Mouse (Mus musculus) urinary bladder, postnatal 14 days (tissue): Measurements from ENCODE around the gene Nog.

Experiments
- DNase-seq: peaks from one replicate; pipeline ENCODE4 v3.0.0; 2021; ENCODE audit warnings: low spot score

Nog gene

DNA sequence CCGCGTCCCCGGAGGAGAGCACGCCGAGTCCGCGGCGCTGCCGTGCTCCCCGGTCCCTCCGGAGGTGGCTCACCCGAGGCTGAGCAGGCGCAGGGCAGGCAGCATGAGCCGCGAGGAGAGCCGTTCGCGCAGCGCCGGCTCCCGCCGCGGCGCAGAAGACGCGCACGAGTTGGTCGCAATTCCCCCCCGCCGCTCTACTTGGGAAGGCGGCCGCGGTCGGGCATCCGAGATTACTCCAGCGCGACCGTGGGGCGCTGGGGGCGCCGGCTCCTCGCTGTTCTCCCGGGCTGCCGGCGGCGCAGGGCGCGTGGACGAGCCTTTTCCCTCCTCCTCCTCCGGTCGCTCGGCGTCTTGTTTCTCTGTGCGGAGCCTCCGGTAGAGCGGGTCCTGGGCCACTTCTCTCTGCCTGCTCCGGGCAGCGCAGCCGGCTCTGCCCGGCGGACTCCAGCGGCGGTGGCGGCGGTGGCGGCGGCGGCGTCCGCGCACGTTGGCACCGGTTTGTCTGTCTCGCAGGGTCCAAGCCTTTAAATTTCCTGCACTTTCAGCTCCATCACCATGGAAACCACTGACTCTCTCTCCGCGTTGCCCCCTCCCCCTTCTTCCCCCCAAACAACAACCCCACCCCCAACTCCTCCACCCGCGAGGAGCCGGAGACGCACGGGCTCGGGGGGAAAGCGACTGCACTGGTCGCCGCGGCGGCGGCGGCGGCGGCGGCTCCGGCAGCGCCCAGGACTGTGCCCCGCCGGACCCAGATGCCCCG is at the start of gene Nog:
Gene Nog, minus strand, starts transcription at position 277 of the 760 bp plus-strand sequence.
- DNase-seq: peak; percentile 39

DNA sequence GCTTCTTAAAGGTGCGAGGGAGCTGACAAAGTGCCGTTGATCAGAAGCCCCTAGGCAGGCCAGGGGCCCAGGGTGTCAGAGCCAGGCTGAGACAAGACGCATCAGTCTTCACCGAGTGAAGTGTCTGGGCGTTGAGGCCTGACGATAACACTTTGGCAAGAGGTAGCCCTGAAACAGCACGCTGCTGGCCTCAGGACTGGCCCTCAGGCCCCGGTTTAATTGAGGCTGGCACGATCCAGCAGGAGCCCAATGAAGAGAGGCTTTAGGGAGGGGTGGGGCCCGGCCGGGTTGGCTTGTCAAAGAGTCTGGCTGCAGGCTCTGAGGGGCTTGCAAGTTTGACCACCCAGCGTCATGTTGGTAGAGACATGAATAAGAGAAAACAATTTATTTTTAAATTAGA is 38.1 kb upstream of the Nog start:
- DNase-seq: no peak

- no peak for DNase-seq
These were observed 37.7 kb upstream of the Nog start for GRCm38 (mm10) chr11:89339783-89340182.

- DNase-seq: no peak
These were observed 35.8 kb upstream of the Nog start for GRCm38 (mm10) chr11:89337910-89338309.

- DNase-seq: no peak
These were observed 25.2 kb upstream of the Nog start for GRCm38 (mm10) chr11:89327089-89327881.

GRCm38 (mm10) chr11:89321775-89322174 is 19.6 kb upstream of the Nog start:
- no peak for DNase-seq

DNA sequence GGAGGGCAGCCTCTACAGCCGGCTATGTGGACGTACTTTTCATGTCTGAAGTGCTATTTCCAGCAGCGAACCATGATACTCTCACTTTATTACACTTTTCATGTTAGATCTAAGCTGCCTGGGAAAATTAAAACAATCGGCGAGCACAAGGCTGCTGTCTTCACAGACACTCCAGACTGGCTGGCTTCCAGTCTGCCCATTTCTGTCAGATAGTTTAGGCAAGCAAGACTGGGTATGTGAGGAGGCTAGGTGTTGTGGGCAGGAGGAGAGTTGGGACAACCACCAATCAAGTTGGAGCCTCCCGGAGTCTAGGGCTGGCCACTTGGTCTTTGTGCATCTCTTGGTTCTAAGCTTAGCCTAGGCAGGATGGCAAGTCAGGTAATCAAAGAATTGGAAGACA is 17.5 kb upstream of the Nog start:
- no peak for DNase-seq

- no peak for DNase-seq
These were observed 16.2 kb upstream of the Nog start for GRCm38 (mm10) chr11:89318324-89318723.

DNA sequence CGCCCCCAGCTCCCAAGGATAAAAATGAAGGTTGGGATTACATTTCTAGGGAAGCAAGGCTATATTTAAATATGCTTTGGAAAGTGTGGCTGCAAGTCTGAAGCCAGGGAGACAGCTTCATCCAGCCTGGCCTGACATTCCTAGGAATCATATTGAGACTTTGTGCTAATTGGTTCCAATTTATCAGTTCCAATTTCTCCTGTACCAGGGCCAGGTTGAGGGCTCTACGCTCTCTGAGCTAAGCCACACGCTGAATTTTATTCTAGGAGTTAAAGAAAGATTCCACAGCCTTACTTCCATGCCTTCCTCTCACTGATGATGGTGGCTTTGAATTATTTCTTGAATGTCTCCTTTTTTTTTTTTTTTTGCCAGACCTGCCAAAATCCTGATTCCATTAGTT is 15.6 kb upstream of the Nog start:
- no peak for DNase-seq

DNA sequence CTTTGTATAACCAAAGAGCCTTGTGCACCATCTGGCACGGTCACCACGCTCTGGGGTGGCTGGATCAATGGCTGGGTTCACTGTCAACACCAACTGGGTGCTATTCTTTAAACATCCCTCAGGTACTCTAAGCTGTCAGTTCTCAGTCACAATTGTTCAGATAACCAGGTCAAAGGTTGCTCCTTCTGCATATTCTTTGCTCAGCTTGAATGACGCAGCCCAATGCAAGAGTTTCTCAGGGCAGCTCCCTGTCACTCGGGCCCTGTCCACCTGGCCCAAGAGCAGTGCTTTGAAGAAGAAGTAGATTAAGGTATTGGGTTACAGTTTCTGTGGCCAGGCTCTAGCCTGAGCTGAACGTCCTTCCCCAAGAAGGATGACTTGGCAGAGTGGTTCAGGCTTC is 12.2 kb upstream of the Nog start:
- no peak for DNase-seq

DNA sequence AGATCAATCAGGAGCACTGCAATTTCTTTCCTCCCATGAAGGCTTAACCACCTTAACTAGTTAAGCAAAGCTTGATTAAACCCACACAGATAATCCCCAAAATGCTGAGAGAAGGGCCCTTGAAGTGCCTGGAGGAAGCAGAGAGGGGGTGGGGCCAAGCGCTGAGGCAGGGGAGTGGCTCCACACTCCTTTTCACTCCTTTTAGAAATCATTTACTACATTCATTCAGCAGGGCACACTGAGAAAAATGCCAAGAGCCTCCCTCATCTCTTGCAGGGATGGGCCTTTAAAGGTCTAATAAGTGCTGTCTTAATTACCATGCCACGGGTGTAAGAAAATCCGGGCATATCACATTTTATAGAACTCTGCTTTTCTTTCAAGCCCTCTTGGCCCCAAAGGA is 10.2 kb upstream of the Nog start:
- DNase-seq: no peak

DNA sequence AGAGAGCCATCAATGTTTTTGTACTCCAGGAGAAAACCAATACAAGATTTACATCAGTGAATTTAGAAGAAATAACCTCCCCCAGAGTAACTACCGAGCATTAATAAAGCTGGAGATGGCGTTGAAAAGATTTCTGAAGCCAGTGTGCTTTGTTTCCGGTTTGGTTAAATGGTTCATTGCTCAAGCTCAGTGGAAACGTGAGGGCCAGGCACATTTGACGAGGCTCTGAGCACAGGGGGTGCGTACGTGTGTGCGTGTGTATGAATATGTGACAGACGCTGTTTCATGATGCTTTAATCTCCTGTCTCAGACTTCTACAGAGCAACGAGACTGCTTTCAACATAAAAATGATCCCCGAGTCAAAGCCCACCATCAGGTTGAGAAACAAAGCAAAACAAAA is 8.1 kb upstream of the Nog start:
- DNase-seq: no peak

- DNase-seq: peak; percentile 83
These were observed 1.3 kb upstream of the Nog start for GRCm38 (mm10) chr11:89303421-89303820.

GRCm38 (mm10) chr11:89302816-89303180 is 666 bp upstream of the Nog start:
- DNase-seq: peak; percentile 47

DNA sequence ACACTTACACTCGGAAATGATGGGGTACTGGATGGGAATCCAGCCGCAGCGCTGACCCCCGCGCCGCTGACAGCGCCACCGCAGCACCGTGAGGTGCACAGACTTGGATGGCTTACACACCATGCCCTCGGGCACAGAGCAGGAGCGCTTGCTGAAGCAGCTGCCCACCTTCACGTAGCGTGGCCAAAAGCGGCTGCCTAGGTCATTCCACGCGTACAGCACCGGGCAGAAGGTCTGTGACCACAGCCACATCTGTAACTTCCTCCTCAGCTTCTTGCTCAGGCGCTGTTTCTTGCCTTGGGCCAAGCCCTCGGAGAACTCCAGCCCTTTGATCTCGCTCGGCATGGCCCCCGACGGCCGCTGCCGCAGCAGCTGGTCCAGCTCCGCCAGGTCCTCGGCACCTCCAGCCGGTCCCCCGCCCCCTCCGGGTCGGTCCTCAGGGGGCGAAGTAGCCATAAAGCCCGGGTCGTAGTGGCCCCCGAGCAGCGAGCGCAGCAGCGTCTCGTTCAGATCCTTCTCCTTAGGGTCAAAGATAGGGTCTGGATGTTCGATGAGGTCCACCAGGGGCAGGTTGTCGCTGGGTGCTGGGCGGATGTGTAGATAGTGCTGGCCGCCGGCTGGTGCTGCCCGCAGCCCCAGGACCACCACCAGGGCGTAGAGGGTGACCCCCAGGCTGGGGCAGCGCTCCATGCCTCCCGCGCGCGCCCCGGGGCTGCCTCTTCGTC is 639 bp downstream of the Nog start:
- DNase-seq: peak; percentile 3

DNA sequence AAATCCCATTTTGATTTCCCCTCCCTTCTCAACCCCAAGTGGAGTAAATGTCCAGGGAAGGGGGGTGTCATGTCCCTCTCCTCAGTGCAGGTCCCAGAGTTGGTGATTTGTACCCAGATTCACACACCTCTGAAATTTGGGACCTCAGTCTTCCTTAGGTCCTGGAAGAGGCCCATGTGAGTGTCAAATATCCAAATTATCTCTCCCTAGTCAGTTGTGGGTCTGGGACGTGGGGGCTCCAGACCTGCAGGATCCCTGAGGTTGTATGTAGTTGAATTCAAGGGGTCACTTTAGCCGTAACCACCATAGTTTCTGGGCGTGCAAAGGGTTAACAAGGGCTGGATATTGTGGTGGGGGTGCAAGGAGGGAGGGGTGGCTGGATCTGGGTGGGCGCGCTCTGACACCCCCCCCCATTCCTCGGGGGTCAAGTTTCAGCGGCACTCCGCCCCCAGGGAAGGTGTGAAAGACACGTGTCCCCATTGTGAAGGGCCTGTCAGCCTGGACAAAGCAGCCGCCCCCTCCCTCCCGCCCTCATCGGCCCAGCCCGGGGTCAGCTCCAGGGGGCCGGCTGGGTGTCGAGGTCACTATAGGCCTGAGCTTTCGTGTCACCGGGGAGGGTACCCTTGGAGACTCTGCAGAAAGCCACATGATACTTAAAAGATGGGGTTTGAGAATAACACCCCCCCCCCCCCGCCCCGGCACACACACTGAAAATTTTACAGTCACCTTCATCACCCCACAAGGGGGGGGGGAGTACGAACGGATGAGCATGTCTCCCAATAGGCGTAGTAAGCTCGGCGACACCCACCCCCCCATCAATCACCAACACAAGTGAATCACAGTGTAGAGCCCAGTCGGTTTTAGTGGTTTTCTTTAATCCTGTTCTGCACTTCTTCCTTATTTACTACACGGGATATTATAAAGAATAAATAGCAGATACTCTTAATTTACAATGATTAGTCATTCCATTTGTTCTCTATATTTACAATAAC is 2.1 kb downstream of the Nog start:
- DNase-seq: no peak

DNA sequence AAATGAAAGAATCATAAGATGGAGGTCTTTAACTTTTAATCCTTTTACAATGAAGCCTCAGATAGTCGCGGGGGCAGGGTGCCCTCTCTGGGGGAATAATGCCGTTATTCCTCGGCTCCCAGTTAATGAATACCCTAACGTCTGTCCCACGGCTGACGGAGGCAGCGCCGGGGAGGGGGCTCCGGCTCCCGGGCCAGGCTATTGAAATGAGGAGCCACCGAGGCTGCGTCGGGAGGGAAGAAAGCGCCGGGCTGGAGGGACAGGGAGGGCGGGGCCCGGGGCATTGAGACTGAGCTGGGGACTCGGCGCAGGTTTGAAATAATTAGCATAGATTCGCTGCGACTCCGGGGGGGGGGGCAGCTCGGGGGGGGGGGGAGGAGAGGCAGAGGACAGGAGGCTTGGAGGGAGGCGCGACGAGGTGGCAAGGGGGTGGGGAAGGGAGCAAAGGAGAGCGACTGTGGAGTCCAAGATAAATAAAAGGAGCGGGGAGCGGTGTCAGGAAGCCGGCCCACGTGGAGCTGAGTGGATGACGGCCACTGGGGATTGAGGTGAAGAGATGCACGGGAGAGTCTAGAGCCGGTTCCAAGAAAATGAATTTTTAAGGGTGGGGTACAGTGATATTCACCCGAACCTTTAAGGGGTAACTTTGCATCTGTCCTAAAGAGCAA is 2.9 kb downstream of the Nog start:
- DNase-seq: no peak

GRCm38 (mm10) chr11:89298285-89299010 is 3.7 kb downstream of the Nog start:
- peak; percentile 18 for DNase-seq

DNA sequence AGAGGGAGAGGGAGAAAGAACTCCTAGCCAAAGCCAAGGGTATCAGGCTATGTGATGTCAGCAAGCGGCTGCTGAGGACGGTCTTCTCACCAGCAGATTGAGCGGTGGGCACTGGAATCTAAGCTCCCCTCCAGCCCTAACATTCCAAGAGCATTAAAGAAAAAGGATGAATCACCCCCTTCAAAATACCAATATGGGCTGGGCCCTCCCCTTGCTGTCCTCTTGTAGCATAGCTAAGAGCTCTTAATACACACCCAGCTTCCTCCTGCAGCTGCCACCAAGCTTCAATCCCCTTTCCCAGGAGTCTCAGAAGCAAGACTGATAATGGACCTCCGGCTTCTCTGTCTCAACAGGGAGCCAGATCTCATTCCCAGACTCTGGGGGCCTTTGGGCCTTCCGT is 4.6 kb downstream of the Nog start:
- no peak for DNase-seq

- no peak for DNase-seq
These were observed 32.2 kb downstream of the Nog start for GRCm38 (mm10) chr11:89269809-89270361.
